Mouse (Mus musculus) hematopoietic multipotent progenitor cell, adult 10-12 weeks (in vitro differentiated cells): ENCODE data around the gene Pde4d. TPM values are rescaled to one million over a fixed set of nuclear protein-coding genes. Genes with fewer than 3 reads are reported as not detected.

ENCODE experiments used
- polyA plus RNA-seq: library from polyadenylated mRNA; stranded (reverse); fragments of >175 nt; gene quantifications from 2 replicates; pipeline ENCODE4 v1.2.3, GENCODE M21; 2012; ENCODE audit warnings: low replicate concordance

Gene Pde4d
- 5.9 and 14.1 TPM in 2 replicates for polyA plus RNA-seq

DNA sequence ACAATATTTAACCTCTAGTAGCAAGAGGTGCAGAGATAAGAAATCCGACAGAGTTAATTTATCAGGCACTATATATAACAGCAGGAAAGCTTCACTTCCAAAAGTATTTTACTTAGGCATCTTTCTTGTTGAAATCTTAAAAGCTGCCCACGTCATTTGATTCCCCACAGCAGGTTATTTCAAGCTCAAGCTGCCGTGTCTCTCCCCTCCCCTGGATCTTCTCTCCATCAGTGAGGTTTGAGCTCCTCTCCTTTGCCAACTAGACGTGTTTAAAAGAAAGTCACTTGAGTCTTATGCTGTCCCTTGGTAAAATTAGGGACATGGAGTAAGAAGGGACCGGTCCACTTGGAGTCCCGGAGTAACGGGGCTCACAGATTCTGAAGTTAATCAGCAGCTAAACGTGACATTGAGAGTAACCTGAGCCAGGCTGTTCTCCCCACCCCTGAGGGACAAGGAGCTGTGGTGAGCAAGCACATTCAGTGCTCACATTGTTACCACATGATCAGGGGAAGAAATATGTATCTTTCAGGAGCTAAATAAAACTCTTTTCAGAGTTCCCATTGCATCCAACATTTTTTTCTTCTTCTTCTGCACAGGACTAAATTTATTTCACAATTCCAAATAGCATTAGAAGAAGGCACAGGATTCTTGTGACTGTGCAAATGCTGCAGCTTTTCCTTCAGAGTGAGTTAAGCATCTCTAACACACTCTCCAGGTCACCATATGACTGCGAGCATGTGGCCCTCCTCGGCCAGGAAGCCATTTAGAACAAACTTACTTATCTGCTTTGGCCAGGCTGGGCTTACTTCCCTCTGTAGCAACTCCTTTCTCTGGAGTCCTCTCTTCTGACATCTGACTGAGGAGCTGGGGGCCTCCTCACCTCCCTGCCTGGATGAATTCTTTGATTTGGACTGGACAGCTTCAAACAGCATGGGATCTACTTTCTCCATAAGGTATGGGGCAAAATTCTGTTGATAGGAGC lies at the start of gene Pde4d:
TSS of gene Pde4d (plus strand) at position 833 of the 982 bp plus-strand sequence.

Other genes starting within 250 kb of the Pde4d start
- gene Elovl7, start 235.5 kb upstream of the Pde4d start, polyA plus RNA-seq = 0.19 and 0.20 TPM in 2 replicates
- gene Depdc1b, start 133.6 kb upstream of the Pde4d start, polyA plus RNA-seq = 0.15 and 1.1 TPM in 2 replicates